Mouse (Mus musculus): ENCODE data around the gene Ebf1. TPM values are rescaled to one million over a fixed set of nuclear protein-coding genes. Genes with fewer than 3 reads are reported as not detected.
A peak's percentile ranks its signal among the peaks of the same experiment; 100 is the strongest.

The Ebf1 gene
- polyA plus RNA-seq, 1 experiment from 2014 or later = 10.0 TPM

DNA sequence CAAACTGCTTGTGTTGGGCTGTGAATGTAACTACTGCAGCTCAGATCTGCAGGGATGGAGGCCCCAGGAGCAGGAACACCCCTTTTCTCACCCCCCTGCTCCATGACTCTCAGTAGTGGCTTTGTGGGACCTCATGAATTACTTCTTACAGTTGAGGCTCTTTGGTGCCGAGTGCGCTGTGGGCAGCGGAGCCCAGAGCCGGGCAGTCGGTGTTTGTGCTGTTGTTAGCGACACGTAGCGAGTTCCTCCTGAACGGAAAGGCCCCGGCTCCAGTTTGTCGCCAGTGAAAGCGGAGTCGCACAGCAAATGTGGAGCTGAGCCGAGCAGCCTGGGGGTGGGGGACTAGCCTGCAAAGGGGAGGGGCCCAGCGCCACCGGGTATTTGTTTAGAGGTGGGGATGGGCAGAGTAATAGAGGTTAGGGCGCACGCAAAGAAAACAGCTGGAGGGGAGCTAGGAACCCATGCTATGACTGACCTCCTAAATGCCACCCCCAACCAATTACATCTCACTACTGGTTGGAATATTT is 48.1 kb downstream of the Ebf1 start:
- DNase-seq (ENCODE audit: low spot score) (peak; percentile 72), ATAC-seq (replicated peaks; ENCODE audit: low FRiP score, low TSS enrichment, low read depth) (0 out of 2 replicates have a peak, but pooled peaks have one; percentile 43)
- Histone ChIP-seq H3K4me3 (ENCODE audit: low read depth, low read length) (peak overlapping the region; percentile 15; the same call in 1 of the 2 replicates), H3K9me3 (ENCODE audit: control insufficient read depth, low read length) (no peaks in the 10 kb centered on the region), H3K27ac (ENCODE audit: low read depth) (no peak overlapping the region), H3K36me3 (ENCODE audit: control insufficient read depth, insufficient read depth, low read length) (no peaks in the 10 kb centered on the region), H3K4me1 (replicated peaks; ENCODE audit: control insufficient read depth, insufficient read depth, low read length) (peaks cover 22% of the 10 kb centered on the region), H3K4me2 (ENCODE audit: low read length) (peak overlapping the region; percentile 46), H3K9ac (ENCODE audit: low read length) (no peak overlapping the region), H3K27me3 (replicated peaks; ENCODE audit: control insufficient read depth, insufficient read depth, low read length) (peaks cover 18% of the 10 kb centered on the region; the same call in 1 of the 2 replicates)
- 9% methylated on average over 18 of the region's 18 CpGs for WGBS

- no peak for ATAC-seq (replicated peaks; ENCODE audit: low FRiP score, low TSS enrichment, low read depth)
- peaks cover 22% of the 10 kb centered on the region for H3K4me1 ChIP-seq (replicated peaks; ENCODE audit: control insufficient read depth, insufficient read depth, low read length)
- no peaks in the 10 kb centered on the region for H3K9me3 ChIP-seq (ENCODE audit: control insufficient read depth, low read length)
- peak; percentile 51 for DNase-seq (ENCODE audit: low spot score)
- H3K27me3 ChIP-seq (replicated peaks; ENCODE audit: control insufficient read depth, insufficient read depth, low read length) = peaks cover 18% of the 10 kb centered on the region; the same call in 1 of the 2 replicates
- H3K4me3 ChIP-seq (ENCODE audit: low read depth, low read length) = no peak overlapping the region
- H3K9ac ChIP-seq (ENCODE audit: low read length) = no peak overlapping the region
- H3K36me3 ChIP-seq (ENCODE audit: control insufficient read depth, insufficient read depth, low read length) = no peaks in the 10 kb centered on the region
- WGBS = 51% methylated on average over 7 of the region's 7 CpGs
- peak overlapping the region; percentile 46 for H3K4me2 ChIP-seq (ENCODE audit: low read length)
- H3K27ac ChIP-seq (ENCODE audit: low read depth) = peak overlapping the region; percentile 43; the same call in 1 of the 2 replicates
Observed at GRCm38 (mm10) chr11:44665741-44666531, 48.8 kb downstream of the Ebf1 start.

GRCm38 (mm10) chr11:44666741-44667140 is 49.6 kb downstream of the Ebf1 start:
- DNase-seq (ENCODE audit: low spot score) (peak; percentile 50), ATAC-seq (replicated peaks; ENCODE audit: low FRiP score, low TSS enrichment, low read depth) (no peak)
- no peak overlapping the region for H3K27ac ChIP-seq (ENCODE audit: low read depth)
- no peaks in the 10 kb centered on the region for H3K36me3 ChIP-seq (ENCODE audit: control insufficient read depth, insufficient read depth, low read length)
- no peak overlapping the region for H3K9ac ChIP-seq (ENCODE audit: low read length)
- H3K27me3 ChIP-seq (replicated peaks; ENCODE audit: control insufficient read depth, insufficient read depth, low read length) = peaks cover 18% of the 10 kb centered on the region; the same call in 1 of the 2 replicates
- H3K9me3 ChIP-seq (ENCODE audit: control insufficient read depth, low read length) = no peaks in the 10 kb centered on the region
- H3K4me3 ChIP-seq (ENCODE audit: low read depth, low read length) = no peak overlapping the region
- H3K4me2 ChIP-seq (ENCODE audit: low read length) = no peak overlapping the region
- peaks cover 22% of the 10 kb centered on the region for H3K4me1 ChIP-seq (replicated peaks; ENCODE audit: control insufficient read depth, insufficient read depth, low read length)
- 23% methylated on average over 4 of the region's 4 CpGs for WGBS

- ATAC-seq (replicated peaks; ENCODE audit: low FRiP score, low TSS enrichment, low read depth) (no peak), DNase-seq (ENCODE audit: low spot score) (peak; percentile 43)
- Histone ChIP-seq H3K9ac (ENCODE audit: low read length) (no peak overlapping the region), H3K4me1 (replicated peaks; ENCODE audit: control insufficient read depth, insufficient read depth, low read length) (peaks cover 11% of the 10 kb centered on the region), H3K4me2 (ENCODE audit: low read length) (no peak overlapping the region), H3K9me3 (ENCODE audit: control insufficient read depth, low read length) (no peaks in the 10 kb centered on the region), H3K27ac (ENCODE audit: low read depth) (no peak overlapping the region), H3K4me3 (ENCODE audit: low read depth, low read length) (no peak overlapping the region), H3K36me3 (ENCODE audit: control insufficient read depth, insufficient read depth, low read length) (no peaks in the 10 kb centered on the region), H3K27me3 (replicated peaks; ENCODE audit: control insufficient read depth, insufficient read depth, low read length) (no peaks in the 10 kb centered on the region)
- 87% methylated on average over 2 of the region's 2 CpGs for WGBS
Observed at GRCm38 (mm10) chr11:44681306-44681705, 64.2 kb downstream of the Ebf1 start.

DNA sequence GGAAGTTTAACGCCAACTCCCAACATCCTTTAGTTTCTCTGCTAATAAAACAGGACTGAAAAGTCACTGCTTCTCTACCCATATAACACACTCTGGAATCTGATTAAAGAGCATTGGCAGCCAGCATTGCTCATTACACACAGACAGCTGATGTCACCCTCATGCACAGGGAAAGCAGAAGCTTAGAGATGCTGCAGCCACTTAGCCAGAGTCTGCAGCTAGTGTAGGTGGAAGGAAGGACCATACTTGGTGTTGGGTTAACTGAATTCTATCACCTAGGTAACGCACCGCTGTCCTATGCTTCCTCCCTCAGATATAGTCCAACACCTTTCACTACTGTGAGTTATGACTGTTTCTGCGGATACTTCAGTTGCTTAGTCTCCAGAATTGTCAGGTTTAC is 64.9 kb downstream of the Ebf1 start:
- Histone ChIP-seq H3K4me1 (replicated peaks; ENCODE audit: control insufficient read depth, insufficient read depth, low read length) (peaks cover 11% of the 10 kb centered on the region), H3K9ac (ENCODE audit: low read length) (no peak overlapping the region), H3K27ac (ENCODE audit: low read depth) (no peak overlapping the region), H3K36me3 (ENCODE audit: control insufficient read depth, insufficient read depth, low read length) (no peaks in the 10 kb centered on the region), H3K9me3 (ENCODE audit: control insufficient read depth, low read length) (no peaks in the 10 kb centered on the region), H3K4me2 (ENCODE audit: low read length) (no peak overlapping the region), H3K27me3 (replicated peaks; ENCODE audit: control insufficient read depth, insufficient read depth, low read length) (no peaks in the 10 kb centered on the region), H3K4me3 (ENCODE audit: low read depth, low read length) (no peak overlapping the region)
- DNase-seq (ENCODE audit: low spot score) (peak; percentile 45), ATAC-seq (replicated peaks; ENCODE audit: low FRiP score, low TSS enrichment, low read depth) (no peak)
- 84% methylated on average over 4 of the region's 4 CpGs for WGBS

DNA sequence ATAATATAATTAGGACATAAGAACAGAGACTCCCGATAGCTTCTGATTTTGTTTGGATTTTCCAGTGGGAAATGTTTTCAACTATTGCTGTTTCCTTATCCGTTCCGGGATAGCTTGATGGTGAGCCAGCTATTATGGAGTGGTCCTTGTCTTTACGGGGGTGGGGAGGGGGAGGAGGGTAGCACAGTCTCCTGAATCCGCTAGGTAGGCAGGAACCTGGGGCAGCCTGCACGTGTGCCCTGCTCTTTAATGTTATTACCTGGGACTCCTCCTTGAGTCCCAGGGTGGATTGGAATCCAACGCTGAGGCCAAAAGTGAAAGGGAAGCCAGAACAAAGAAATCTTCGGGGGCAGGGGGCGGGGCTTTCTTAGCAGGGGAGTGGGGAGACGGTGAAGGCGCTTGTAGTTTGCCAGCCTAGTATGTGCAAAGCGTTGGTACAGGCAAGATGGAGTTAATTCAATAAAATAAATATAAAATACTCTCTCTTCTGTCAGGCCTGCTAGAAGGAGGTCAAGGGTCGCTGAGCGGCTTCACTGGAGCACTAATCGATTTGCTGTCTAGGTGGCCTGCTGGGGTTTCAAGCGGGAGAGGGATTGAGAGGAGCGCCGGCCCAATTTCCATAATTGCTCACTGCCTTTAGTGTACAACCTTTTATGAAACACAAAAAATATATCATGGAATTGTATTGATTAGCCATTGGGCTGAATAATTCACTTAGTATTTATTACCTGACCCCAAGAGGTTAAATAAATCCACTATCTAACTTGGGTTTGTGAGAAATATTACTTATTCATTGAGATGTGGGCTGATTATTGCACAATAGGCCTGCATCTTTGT is 65.8 kb downstream of the Ebf1 start:
- Histone ChIP-seq H3K27me3 (replicated peaks; ENCODE audit: control insufficient read depth, insufficient read depth, low read length) (no peaks in the 10 kb centered on the region), H3K36me3 (ENCODE audit: control insufficient read depth, insufficient read depth, low read length) (no peaks in the 10 kb centered on the region), H3K9ac (ENCODE audit: low read length) (no peak overlapping the region), H3K4me3 (ENCODE audit: low read depth, low read length) (no peak overlapping the region), H3K4me2 (ENCODE audit: low read length) (no peak overlapping the region), H3K27ac (ENCODE audit: low read depth) (no peak overlapping the region), H3K9me3 (ENCODE audit: control insufficient read depth, low read length) (no peaks in the 10 kb centered on the region), H3K4me1 (replicated peaks; ENCODE audit: control insufficient read depth, insufficient read depth, low read length) (peaks cover 11% of the 10 kb centered on the region)
- no peak for ATAC-seq (replicated peaks; ENCODE audit: low FRiP score, low TSS enrichment, low read depth)
- DNase-seq (ENCODE audit: low spot score) = peak; percentile 47
- WGBS = 44% methylated on average over 18 of the region's 18 CpGs

DNA sequence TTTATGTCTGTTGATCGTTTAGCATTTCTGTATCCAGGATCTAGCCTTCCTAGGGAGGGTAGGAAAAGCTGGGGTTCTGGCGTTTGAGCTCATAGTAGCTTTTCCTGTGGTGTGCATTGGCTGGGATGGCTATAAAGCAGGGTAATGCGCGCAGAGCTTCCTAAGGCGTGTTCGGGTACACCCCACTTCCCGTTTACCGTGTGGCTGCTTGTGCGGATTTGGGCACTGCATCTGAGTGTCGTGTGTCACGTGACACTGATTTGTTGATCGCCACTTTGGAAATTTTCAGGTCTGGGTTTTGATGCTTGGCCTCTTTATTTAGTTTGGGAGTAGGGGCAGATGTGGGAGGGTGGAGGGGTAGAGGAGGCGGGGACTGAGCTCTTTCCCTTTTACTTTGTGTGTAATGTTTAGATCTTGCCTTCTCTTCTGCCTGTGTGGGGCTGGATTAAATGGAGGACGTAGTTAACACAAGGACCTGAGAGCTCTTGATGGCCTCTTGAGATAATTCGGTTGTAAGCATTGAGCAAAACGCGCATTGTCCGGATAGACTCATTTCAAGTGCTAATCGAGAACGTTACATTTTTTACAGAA is 67.5 kb downstream of the Ebf1 start:
- Histone ChIP-seq H3K27ac (ENCODE audit: low read depth) (peak overlapping the region; percentile 40; the same call in 1 of the 2 replicates), H3K27me3 (replicated peaks; ENCODE audit: control insufficient read depth, insufficient read depth, low read length) (no peaks in the 10 kb centered on the region), H3K4me3 (ENCODE audit: low read depth, low read length) (no peak overlapping the region), H3K4me2 (ENCODE audit: low read length) (peak overlapping the region; percentile 1; the same call in 1 of the 2 replicates), H3K9ac (ENCODE audit: low read length) (no peak overlapping the region), H3K9me3 (ENCODE audit: control insufficient read depth, low read length) (no peaks in the 10 kb centered on the region), H3K4me1 (replicated peaks; ENCODE audit: control insufficient read depth, insufficient read depth, low read length) (peaks cover 5% of the 10 kb centered on the region; the same call in 1 of the 2 replicates), H3K36me3 (ENCODE audit: control insufficient read depth, insufficient read depth, low read length) (no peaks in the 10 kb centered on the region)
- DNase-seq (ENCODE audit: low spot score) (peak; percentile 56), ATAC-seq (replicated peaks; ENCODE audit: low FRiP score, low TSS enrichment, low read depth) (no peak)
- 34% methylated on average over 20 of the region's 20 CpGs for WGBS

- DNase-seq (ENCODE audit: low spot score) (no peak), ATAC-seq (replicated peaks; ENCODE audit: low FRiP score, low TSS enrichment, low read depth) (no peak)
- H3K9me3 ChIP-seq (ENCODE audit: control insufficient read depth, low read length) = no peaks in the 10 kb centered on the region
- H3K9ac ChIP-seq (ENCODE audit: low read length) = no peak overlapping the region
- 43% methylated on average over 3 of the region's 3 CpGs for whole genome bisulfite sequencing
- peak overlapping the region; percentile 34; the same call in 1 of the 2 replicates for H3K4me2 ChIP-seq (ENCODE audit: low read length)
- H3K36me3 ChIP-seq (ENCODE audit: control insufficient read depth, insufficient read depth, low read length) = no peaks in the 10 kb centered on the region
- H3K4me1 ChIP-seq (replicated peaks; ENCODE audit: control insufficient read depth, insufficient read depth, low read length) = peaks cover 3% of the 10 kb centered on the region; the same call in 1 of the 2 replicates
- no peaks in the 10 kb centered on the region for H3K27me3 ChIP-seq (replicated peaks; ENCODE audit: control insufficient read depth, insufficient read depth, low read length)
- H3K27ac ChIP-seq (ENCODE audit: low read depth) = 0 out of 2 replicates have a peak overlapping the region, but pooled peaks have one; percentile 39
- H3K4me3 ChIP-seq (ENCODE audit: low read depth, low read length) = no peak overlapping the region
Observed at GRCm38 (mm10) chr11:44685129-44685528, 68.0 kb downstream of the Ebf1 start.
